Mouse (Mus musculus) fat pad, adult 2 months (tissue): ENCODE measurements around the gene Zc3h7b.

Experiments used
- DNase-seq: peaks from one replicate; pipeline ENCODE4 v3.0.0-alpha.2; 2011; ENCODE audit warnings: low read depth, low spot score; ENCODE audit errors: extremely low read depth

Zc3h7b gene

GRCm38 (mm10) chr15:81812696-81813631 lies 68.1 kb downstream of the Zc3h7b start:
- DNase-seq, result no peak

GRCm38 (mm10) chr15:81813986-81814705 lies 69.3 kb downstream of the Zc3h7b start:
- DNase-seq, result no peak

- no peak for DNase-seq
These were observed 70.0 kb downstream of the Zc3h7b start for GRCm38 (mm10) chr15:81814716-81815370.

- DNase-seq, result no peak
These were observed 73.5 kb downstream of the Zc3h7b start for GRCm38 (mm10) chr15:81818404-81818803.

GRCm38 (mm10) chr15:81822631-81823030 lies 77.8 kb downstream of the Zc3h7b start:
- no peak for DNase-seq

GRCm38 (mm10) chr15:81824832-81825231 lies 80.0 kb downstream of the Zc3h7b start:
- no peak for DNase-seq

GRCm38 (mm10) chr15:81828426-81829207 lies 83.8 kb downstream of the Zc3h7b start:
- no peak for DNase-seq

- DNase-seq, result no peak
These were observed 84.3 kb downstream of the Zc3h7b start for GRCm38 (mm10) chr15:81829208-81829580.

- no peak for DNase-seq
These were observed 85.7 kb downstream of the Zc3h7b start for GRCm38 (mm10) chr15:81830530-81830929.

- no peak for DNase-seq
These were observed 86.4 kb downstream of the Zc3h7b start for GRCm38 (mm10) chr15:81831136-81831825.

- no peak for DNase-seq
These were observed 87.4 kb downstream of the Zc3h7b start for GRCm38 (mm10) chr15:81832219-81832618.

- no peak for DNase-seq
These were observed 88.6 kb downstream of the Zc3h7b start for GRCm38 (mm10) chr15:81833481-81833880.

GRCm38 (mm10) chr15:81834171-81834841 lies 89.4 kb downstream of the Zc3h7b start:
- DNase-seq, result no peak

GRCm38 (mm10) chr15:81835007-81835880 lies 90.4 kb downstream of the Zc3h7b start:
- DNase-seq, result no peak

GRCm38 (mm10) chr15:81836124-81836821 lies 91.4 kb downstream of the Zc3h7b start:
- no peak for DNase-seq

GRCm38 (mm10) chr15:81836966-81837920 lies 92.4 kb downstream of the Zc3h7b start:
- DNase-seq, result no peak
